Mouse (Mus musculus) urinary bladder, postnatal 10 days (tissue): Measurements from ENCODE around the gene Ank.
"Not testable (repeated sequence)": the region's sequence is repeated elsewhere in the genome, so short reads cannot be mapped to it uniquely, and the experiment has no call there.

ENCODE experiments used
- DNase-seq: peaks from one replicate; pipeline ENCODE4 v3.0.0; 2022; ENCODE audit warnings: low spot score

The Ank gene

GRCm38 (mm10) chr15:27467641-27468040 is 1.2 kb downstream of the Ank start:
- no peak for DNase-seq

DNA sequence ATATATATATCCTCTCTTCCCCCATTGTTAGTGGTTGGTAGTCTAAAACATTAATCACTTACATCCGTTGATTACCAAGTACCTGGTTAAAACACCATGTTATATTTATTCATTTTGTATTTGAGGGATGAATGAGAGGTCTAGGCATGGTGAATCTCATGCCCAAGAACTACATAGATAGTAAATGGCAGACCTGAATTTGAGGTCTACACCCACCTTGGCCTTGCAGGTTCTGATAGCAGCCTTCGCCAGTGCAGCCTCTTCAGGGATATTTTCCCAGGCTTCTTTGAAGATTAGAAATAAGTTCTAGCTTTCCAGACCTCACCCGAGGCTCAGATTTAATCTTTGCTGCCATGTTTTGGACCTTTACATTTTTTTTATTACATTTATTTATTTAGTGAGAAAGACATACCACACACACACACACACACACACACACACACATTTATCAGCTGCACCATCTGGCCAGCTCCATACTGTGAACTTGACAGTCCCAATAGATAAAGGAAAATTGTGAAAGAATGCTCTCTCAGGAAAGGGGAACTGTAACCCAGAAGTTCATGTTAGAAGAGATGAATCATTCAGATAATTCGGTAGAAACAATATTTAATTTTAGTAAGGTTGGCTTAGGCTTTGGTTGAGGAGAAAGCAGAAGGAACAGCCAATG is 2.5 kb downstream of the Ank start:
- no peak for DNase-seq

DNA sequence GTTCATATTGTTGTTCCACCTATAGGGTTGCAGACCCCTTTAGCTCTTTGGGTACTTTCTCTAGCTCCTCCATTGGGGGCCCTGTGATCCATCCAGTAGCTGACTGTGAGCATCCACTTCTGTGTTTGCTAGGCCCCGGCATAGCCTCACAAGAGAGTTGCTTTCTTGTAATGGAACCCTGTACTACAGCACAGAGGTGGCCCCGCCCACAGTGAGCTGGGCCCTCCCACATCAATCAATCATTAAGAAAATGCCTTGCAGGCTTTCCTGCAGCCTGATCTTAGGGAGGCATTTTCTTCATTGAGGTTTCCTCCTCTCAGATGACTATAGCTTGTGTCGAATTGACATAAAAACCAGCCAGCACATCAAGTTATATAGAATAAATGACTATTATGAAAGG is 3.9 kb downstream of the Ank start:
- not testable (repeated sequence) for DNase-seq

DNA sequence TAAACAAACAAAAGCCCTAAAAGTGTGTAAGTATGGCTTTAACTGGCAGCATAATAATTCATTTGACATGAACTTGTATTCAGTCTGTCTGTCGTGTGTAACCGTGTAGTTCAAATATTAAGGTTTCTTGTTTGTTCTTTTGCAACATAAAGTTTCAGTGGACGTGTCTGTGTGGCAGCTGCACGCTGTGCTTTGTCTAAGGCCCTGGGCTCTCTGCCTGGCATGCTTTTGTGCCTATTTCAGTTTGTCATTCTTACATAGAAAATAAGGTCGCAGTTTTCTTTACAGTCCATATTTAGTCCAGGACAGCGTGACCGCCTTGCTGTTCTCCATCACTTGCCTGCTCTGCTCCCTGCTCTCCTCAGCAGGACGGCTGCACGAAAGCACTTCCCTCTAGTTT is 5.8 kb downstream of the Ank start:
- DNase-seq: no peak

DNA sequence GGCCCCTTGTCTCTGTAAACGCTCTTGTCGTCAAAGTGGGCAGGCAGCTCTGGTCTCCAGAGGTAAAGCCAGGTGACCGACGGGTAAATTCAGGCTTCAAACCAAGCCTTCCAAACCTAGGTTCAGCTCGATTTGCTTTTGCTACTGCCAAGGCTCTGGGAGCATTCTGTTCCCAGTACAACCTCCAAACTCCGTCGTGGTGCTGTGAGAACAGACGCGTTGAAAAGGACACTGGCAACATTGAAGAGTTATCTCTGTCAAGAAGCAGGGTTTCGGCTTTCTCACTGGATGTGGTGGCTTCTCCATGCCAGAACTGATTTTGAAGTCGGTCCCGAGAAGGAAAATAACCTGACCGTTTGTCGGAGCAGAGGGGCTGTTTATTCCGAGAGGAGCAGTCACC is 9.5 kb downstream of the Ank start:
- no peak for DNase-seq

GRCm38 (mm10) chr15:27476671-27477070 is 10.2 kb downstream of the Ank start:
- no peak for DNase-seq

DNA sequence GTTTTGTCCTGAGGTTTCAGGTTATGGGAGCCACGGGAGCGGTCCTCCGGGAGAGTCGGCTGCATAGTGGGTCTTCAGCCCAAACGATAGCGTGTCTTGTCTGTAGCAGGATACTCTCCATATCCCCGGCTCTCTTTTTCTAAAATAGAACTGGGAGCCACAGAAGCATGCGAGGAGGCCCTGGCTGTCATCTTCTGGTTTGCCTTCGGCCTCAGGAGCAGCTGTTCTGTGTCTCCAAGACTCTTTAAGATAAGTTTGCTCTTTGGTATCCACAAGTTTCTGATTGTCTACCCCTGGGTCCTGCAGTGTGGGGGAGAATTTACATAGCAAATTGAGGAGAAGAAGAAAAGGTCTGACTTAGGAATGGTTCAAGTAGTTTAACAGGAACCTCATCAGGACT is 10.7 kb downstream of the Ank start:
- no peak for DNase-seq

- no peak for DNase-seq
Observed at GRCm38 (mm10) chr15:27477630-27478029, 11.2 kb downstream of the Ank start.

- no peak for DNase-seq
Observed at GRCm38 (mm10) chr15:27480333-27481015, 14.0 kb downstream of the Ank start.

DNA sequence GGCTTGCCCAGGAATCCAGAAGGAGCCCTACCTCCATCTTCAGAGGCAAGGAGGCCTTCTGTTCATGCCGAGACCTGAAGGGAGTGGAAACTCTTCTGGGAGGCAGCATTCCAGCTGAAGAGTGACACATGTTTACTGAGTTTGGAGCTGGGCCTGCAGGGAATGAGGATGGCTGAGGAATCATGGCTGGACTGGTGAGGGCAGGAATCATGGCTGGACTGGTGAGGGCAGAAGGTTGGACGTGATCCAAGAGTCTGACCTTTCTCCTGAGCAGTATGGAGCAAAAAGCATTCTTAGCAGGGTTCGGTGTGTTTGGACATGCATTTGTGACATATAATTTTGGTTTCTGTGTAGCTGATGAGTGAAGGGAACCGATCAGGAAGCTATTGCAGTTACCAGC is 15.5 kb downstream of the Ank start:
- DNase-seq: no peak

DNA sequence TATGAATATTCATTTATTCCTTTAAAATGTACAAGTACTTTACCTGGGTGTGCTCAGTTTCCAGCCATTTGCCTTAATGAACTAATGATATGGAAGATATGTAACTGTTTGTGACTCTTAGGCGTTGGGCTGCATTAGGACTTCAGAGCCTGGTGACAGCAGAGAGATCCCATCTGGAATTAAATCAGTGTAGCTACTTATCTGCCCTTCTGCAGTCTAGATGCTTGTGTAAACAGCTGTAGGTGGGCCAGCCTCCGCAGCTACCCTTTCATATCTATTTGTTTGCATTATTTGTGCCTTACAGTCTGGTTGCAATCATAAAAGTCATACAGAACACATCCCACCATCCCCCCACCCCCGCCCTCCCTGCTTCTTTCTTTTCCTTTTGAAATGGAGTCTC is 16.7 kb downstream of the Ank start:
- DNase-seq: no peak

- no peak for DNase-seq
Observed at GRCm38 (mm10) chr15:27485567-27486278, 19.2 kb downstream of the Ank start.

- no peak for DNase-seq
Observed at GRCm38 (mm10) chr15:27486279-27486618, 19.8 kb downstream of the Ank start.

DNA sequence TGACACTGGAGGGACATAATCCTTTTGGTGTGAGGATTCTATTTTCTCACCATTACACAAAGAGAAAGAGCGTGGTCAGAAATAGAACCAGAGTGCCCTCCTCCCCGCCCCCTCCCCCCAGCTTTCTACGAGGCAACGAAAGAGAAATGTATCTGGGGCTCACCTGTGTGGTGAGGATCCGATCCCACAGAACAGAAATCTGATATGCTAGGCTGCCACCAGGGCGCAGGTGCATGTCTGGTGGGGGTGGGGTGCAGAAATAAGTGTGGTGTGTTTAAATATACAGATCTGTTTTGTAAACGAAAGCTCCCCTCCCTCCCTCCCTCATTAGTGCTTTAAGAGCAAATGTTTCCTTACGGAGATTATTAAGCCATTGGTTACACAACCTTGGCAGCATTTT is 20.6 kb downstream of the Ank start:
- DNase-seq: no peak

DNA sequence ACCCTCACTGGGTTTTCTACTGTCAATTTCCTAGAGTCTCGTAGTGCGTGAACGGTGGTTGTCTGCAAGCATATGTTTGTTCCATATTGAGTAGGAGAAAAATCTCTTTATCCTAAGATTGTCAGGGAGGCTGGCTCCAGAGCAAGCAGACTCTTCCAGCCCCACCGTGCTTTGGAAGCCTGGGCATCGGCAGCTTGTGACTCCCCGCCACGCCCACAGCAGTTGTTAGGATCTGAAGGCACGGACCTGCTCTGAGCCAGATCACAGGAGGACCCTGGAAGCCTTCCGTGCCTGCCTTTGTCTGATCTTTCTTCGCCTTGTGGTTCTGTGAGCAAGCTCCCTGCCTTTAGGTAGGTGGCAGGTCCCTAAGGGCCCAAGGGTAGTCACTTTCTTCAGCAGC is 21.6 kb downstream of the Ank start:
- no peak for DNase-seq

DNA sequence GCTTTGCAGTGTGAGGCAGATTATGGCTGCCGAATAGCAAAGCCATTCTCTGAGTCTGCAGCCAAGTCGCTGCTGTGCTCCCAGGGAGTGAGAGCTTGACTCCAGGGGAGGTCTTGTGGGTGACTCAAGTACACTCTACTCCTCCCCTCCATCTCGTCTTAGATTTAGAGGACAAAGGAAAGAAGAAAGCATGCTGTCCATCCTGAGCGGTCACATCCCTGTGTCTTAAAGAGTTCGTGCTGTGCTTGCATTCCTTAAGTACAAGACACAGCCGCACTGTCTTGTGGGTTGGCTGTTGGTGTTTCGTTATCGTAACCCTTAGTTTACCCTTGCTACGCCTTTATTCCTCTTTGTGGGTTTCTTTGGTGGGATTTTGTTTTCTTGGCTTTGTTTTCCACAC is 24.2 kb downstream of the Ank start:
- DNase-seq: no peak

DNA sequence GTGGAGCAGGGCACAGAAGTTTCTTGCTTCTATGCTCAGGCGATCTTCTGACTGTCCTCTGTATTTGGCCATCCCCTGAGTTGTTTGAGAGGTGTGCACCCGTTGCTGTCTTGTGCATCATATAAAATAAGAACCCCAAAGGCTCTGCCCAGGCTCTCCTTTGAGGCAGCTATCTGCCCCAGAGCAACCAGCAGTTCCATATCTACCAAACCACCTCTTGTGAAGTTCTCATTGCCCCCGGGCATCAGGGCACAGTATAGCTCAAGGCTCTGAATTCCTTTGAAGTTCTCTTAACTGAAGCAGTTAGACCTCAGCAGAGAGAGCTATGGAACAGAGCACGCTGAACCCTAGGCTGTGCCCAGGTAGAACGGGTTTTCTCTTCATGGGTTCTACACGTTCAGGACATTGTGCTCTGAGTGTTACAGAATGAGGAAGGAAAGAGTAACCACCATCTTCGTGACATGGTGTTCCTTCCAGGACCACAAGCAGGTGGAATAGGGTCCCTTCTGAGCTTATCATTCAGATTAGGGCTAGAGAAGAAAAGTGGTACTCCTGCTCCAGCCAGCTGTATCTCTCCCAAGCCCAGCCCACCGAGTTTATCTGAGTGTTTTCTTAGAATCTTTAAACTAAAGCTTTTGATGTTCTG is 25.1 kb downstream of the Ank start:
- no peak for DNase-seq

DNA sequence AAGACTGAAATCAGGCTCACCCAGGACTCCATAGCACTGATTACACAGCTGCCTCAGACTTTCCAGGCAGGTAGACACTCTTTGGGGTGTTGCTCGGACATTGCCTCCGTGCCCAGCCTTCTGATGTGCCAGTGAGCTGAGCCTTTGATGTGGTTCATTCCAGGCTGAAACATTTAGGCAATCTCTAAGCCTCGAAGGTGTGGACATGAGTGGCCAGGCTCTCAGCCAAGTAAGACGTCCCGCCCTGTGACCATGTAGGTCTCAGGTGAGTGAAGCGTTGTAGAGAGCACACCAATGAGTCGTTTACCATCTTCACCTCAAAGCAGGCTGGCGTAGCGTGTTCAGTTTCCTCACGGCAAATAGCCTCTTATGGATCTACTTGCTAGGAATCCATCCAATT is 25.7 kb downstream of the Ank start:
- no peak for DNase-seq

DNA sequence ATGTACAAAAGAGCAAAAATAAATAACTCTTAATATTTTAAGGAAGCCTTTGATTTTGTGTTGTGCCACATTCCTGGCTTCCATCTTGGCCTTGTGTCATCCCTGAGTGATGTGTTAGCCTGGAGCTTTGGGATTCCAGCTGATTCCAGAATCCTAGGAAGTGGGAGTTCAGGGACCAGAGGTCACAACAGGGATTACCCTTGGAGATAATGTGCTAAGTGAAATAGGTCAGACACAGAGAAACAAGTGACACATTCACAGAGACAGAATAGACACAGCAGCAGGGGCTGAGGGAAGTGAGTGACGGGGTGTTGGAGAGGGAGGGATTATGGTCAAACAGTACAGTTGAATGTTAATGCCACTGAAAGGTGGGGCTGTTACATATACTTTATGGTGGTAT is 26.3 kb downstream of the Ank start:
- DNase-seq: no peak

- no peak for DNase-seq
Observed at GRCm38 (mm10) chr15:27493516-27493915, 27.0 kb downstream of the Ank start.

DNA sequence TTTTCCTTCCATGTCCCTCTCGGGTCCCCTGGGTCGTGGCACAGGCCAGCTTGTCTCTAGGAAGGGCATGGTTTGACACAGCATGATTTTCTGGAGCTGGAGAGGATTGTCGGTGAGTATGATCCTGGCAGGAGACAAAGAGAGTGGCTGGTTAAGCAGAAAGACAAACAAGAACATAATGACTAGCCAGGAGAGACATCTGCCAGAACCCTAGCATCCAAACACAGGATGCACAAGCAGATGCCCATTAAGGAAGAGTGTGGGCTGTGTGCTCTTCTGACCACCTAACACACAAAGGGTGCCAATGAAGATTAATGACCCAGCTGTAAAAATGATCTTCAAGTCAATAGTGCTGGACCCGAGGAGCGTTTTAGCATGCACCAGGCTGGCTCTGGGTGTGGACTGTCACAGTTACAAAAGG is 29.5 kb downstream of the Ank start:
- no peak for DNase-seq

GRCm38 (mm10) chr15:27496596-27497299 is 30.3 kb downstream of the Ank start:
- DNase-seq: no peak
